Mouse (Mus musculus) olfactory bulb, adult 2 months (tissue): ENCODE results near the gene Ifnab. TPM values are rescaled to one million over a fixed set of nuclear protein-coding genes. Genes with fewer than 3 reads are reported as not detected.
A peak's percentile ranks its signal among the peaks of the same experiment; 100 is the strongest.

Experiments used
- H3K27ac ChIP-seq: fragments of 200-500 bp; 2 replicates; pipeline ENCODE4 v1.5.1; 2012; ENCODE audit warnings: low read depth, low read length; ENCODE audit not compliant: insufficient read depth
- H3K4me1 ChIP-seq: fragments of 200-500 bp; 2 replicates; pipeline ENCODE4 v1.6.1; 2012; ENCODE audit warnings: low read length; ENCODE audit not compliant: control insufficient read depth, insufficient read depth
- H3K4me3 ChIP-seq: fragments of 200-500 bp; 2 replicates; pipeline ENCODE4 v1.5.1; 2012; ENCODE audit warnings: mild to moderate bottlenecking, low read depth, low read length, moderate library complexity; ENCODE audit not compliant: insufficient read depth
- CTCF ChIP-seq: fragments of 200-500 bp; IDR thresholded peaks from 2 replicates; pipeline ENCODE4 v1.5.1; 2012; ENCODE audit warnings: low read depth, mild to moderate bottlenecking, low read length, moderate library complexity; ENCODE audit not compliant: insufficient read depth
- POLR2A ChIP-seq: fragments of 200-500 bp; IDR thresholded peaks from 2 replicates; pipeline ENCODE4 v1.6.1; 2012; ENCODE audit warnings: mild to moderate bottlenecking, low read depth, low read length, moderate library complexity; ENCODE audit not compliant: insufficient read depth
- WGBS: fragments of 180-500 bp; shearing (Covaris S2); methylation state at CpG from one replicate; pipeline ENCODE4 v1.1.7; 2018; 5-methylcytosine and 5-hydroxymethylcytosine counted together
- polyA plus RNA-seq: library from polyadenylated mRNA; stranded (reverse); fragments of >200 nt; gene quantifications from 2 replicates; pipeline ENCODE4 v1.2.4, GENCODE M21; 2012; ENCODE audit warnings: low replicate concordance; ENCODE audit not compliant: missing spikeins, insufficient read depth, insufficient read length

Ifnab gene
- polyA plus RNA-seq, 1 experiment = not detected

DNA sequence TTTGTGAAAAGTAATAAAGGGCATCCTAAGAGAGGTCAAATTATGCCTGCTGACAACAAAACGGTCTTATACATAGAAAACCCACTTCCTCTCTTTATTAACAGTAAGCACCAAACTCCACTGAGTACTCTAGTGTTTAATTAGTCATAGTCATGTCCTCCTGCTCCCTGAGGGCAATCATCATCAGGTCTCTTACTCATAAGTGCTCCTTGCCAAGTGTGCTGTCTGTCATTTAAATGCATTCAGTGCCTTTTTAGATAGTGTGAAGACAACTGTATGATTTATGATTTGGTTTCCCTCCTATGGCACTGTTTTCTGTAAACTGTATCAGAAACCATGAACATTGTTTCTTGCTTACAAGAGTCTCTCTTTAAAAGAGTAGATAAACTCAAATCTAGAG is 23.1 kb upstream of the Ifnab start:
- no peak for TF ChIP-seq POLR2A
- TF ChIP-seq CTCF = no peak
- H3K27ac ChIP-seq = no peak overlapping the region
- H3K4me1 ChIP-seq = peaks cover 2% of the 10 kb centered on the region; the same call in 1 of the 2 replicates
- WGBS = 65% methylated on average over 1 of the region's 1 CpGs
- no peak overlapping the region for H3K4me3 ChIP-seq

DNA sequence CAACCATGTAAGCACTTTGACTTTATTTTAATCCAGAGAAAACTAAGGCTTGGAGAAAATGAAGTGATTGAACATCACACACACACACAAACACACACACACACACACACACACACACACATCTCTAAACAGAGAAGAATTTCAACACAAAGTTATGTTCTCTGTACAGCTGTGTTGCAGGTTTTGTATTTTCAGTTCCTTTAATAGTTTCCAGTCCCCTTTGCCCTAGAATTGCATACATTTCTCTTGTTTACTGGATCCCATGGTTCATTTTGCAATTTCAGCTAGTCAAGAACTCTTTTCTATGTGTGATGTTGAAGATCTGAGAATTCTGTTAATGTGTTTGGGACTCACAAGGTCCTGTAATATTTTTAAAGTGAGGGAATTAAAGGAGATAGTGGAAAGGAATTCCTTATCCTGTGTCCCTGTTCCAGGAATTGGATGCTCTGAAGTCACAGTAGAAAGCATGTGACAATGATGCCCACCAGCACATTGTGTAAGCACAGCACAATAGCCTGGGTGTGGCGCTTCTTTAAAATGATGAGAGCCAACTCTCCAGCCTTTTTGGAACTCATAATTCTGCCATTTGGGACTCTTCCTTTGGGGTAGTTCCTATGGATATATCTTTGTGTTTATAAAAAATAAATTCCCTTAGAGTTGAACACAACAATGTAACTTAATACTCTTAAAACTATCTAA is 16.1 kb upstream of the Ifnab start:
- WGBS = 94% methylated on average over 1 of the region's 1 CpGs
- H3K27ac ChIP-seq = no peak overlapping the region
- TF ChIP-seq POLR2A (no peak), CTCF (no peak)
- H3K4me3 ChIP-seq = no peak overlapping the region
- H3K4me1 ChIP-seq = no peaks in the 10 kb centered on the region

GRCm38 (mm10) chr4:88705924-88706323 is 14.8 kb upstream of the Ifnab start:
- Histone ChIP-seq H3K4me3 (no peak overlapping the region), H3K4me1 (no peaks in the 10 kb centered on the region), H3K27ac (no peak overlapping the region)
- 27% methylated on average over 3 of the region's 3 CpGs for WGBS
- no peak for TF ChIP-seq POLR2A
- no peak for TF ChIP-seq CTCF

DNA sequence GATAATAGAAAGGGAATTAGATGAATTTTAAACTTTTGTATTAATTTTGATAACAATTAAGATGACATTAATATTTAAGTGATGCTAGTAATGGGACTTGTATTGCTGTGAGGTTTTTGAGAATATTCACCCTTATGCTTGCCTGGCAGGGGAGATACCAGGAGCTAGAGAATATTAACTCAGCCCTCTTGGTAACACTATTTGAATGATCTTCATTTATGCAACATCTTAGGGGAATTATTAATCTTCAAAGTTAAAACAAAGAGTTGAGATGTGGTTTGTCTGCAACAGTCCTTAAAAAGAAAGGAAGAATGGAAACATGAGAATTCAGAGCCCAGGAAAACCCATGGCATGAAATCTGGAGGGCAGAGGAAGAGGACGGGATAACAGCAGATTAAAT is 8.1 kb upstream of the Ifnab start:
- TF ChIP-seq CTCF = no peak
- TF ChIP-seq POLR2A = no peak
- Histone ChIP-seq H3K27ac (no peak overlapping the region), H3K4me3 (no peak overlapping the region), H3K4me1 (no peaks in the 10 kb centered on the region)
- WGBS = 87% methylated on average over 1 of the region's 1 CpGs

DNA sequence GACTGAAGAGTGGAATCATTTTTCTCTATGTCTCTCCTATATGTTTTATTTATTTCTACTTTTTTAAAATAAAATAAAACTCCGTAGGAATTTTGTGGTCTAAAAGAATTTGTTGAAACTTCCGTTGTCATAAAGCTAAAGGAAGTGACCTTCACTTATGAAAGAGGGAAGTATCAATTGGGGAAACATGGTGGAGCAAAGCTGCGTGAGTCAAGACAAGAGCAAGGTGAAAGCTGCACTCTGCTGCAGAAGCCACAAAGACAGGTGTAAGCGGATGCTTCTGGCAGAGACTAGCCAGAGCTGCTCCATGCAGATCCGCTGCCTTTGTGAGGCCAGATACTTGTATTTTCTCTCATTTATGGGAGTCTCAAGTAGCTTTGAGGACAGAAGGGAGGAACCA is 7.6 kb upstream of the Ifnab start:
- Histone ChIP-seq H3K4me3 (no peak overlapping the region), H3K27ac (no peak overlapping the region), H3K4me1 (no peaks in the 10 kb centered on the region)
- TF ChIP-seq CTCF (no peak), POLR2A (no peak)
- 90% methylated on average over 5 of the region's 5 CpGs for WGBS

GRCm38 (mm10) chr4:88697753-88698152 is 6.6 kb upstream of the Ifnab start:
- no peak for TF ChIP-seq POLR2A
- TF ChIP-seq CTCF = no peak
- no peak overlapping the region for H3K4me3 ChIP-seq
- no peaks in the 10 kb centered on the region for H3K4me1 ChIP-seq
- 87% methylated on average over 4 of the region's 4 CpGs for WGBS
- H3K27ac ChIP-seq = no peak overlapping the region

DNA sequence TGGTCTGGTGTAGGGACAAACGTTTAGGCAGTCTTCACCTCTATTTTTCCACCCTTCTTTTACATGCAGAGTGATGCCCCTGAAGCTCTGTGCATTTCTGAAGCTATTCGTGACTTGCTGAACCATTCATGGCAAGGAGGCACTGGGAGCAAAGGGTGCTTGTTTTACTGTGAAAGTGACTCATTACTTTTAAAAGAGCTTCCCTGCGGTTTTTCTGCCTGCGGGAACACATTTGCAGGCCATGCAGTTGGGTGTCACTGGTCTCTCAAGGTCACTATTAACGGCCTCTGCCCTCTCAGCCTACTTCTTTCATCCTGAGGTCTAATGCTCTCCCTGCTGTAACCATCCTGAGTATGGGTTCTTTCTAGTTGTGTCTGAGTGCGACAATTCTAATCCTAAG is 5.9 kb upstream of the Ifnab start:
- TF ChIP-seq CTCF (no peak), POLR2A (no peak)
- Histone ChIP-seq H3K4me3 (no peak overlapping the region), H3K4me1 (no peaks in the 10 kb centered on the region), H3K27ac (no peak overlapping the region)
- WGBS = 68% methylated on average over 6 of the region's 6 CpGs

GRCm38 (mm10) chr4:88696237-88696884 is 5.2 kb upstream of the Ifnab start:
- TF ChIP-seq CTCF (peak; percentile 92), POLR2A (no peak)
- no peaks in the 10 kb centered on the region for H3K4me1 ChIP-seq
- no peak overlapping the region for H3K27ac ChIP-seq
- H3K4me3 ChIP-seq = no peak overlapping the region
- 30% methylated on average over 3 of the region's 3 CpGs for WGBS

GRCm38 (mm10) chr4:88693392-88693791 is 2.2 kb upstream of the Ifnab start:
- Histone ChIP-seq H3K4me3 (no peak overlapping the region), H3K4me1 (no peaks in the 10 kb centered on the region), H3K27ac (no peak overlapping the region)
- TF ChIP-seq CTCF (no peak), POLR2A (no peak)
- 93% methylated on average over 2 of the region's 2 CpGs for WGBS

DNA sequence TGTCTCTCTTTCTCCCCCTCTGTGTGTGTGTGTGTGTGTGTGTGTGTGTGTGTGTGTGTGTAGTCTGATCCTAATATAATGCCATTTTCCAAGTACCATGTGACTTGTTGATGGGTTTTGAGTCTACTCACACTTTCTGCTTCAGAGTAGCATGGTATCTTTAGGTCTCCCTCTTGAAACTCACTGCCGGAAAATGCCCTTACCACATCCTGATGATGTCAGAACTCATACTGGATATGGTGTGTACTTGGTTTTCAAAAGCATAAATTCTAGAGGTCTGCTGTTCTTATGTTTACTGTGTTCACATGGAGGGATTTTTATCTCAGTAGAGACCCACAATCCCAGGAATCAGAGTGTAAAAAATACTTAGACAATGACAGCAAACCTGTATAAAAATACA is 1.4 kb upstream of the Ifnab start:
- H3K4me3 ChIP-seq = no peak overlapping the region
- no peak overlapping the region for H3K27ac ChIP-seq
- H3K4me1 ChIP-seq = no peaks in the 10 kb centered on the region
- TF ChIP-seq CTCF (no peak), POLR2A (no peak)
- WGBS = 88% methylated on average over 1 of the region's 1 CpGs
